ENCODE assay signal across 8 mouse cellular contexts in genomic region chr1:64738661-64739082, GRCm38 (mm10). TPM values are rescaled to one million over a fixed set of nuclear protein-coding genes. Genes with fewer than 3 reads are reported as not detected.
DNase-seq lines count a peak whose midpoint lies in the region; ATAC-seq and TF ChIP-seq lines count a peak whose summit lies in the region.

No protein-coding gene starts in this region.

- no peak for TF ChIP-seq POLR2A in cerebellum, adult 2 months (IDR thresholded peaks at IDR 0.05; ENCODE audit: borderline replicate concordance, insufficient read depth, low read length)
- peak; percentile 5; the same call in 1 of the 2 replicates for TF ChIP-seq POLR2A in lung, adult 2 months (IDR thresholded peaks at IDR 0.05; ENCODE audit: borderline replicate concordance, extremely low read depth, low read depth, low read length)

- H3K27me3 ChIP-seq in cerebellum, adult 2 months (ENCODE audit: control insufficient read depth, insufficient read depth, low read length) = peaks cover 2% of the 10 kb centered on the region; the same call in 1 of the 2 replicates
- peaks cover 43% of the 10 kb centered on the region for H3K27me3 ChIP-seq in forebrain, embryonic 16.5 days (replicated peaks; ENCODE audit: control insufficient read depth, insufficient read depth, low read length)
- no peaks in the 10 kb centered on the region for H3K27me3 ChIP-seq in intestine, postnatal 0 days (replicated peaks; ENCODE audit: control insufficient read depth, insufficient read depth, low read length)

- no peak overlapping the region for H3K9ac ChIP-seq in forebrain, embryonic 16.5 days (replicated peaks; ENCODE audit: low read depth, low read length)
- peak overlapping the region; percentile 45; the same call in 1 of the 2 replicates for H3K9ac ChIP-seq in intestine, postnatal 0 days (ENCODE audit: low read depth, low read length)

- peak overlapping the region; percentile 98 for H3K4me2 ChIP-seq in forebrain, embryonic 16.5 days (ENCODE audit: low read length)
- peak overlapping the region; percentile 94 for H3K4me2 ChIP-seq in intestine, postnatal 0 days (replicated peaks; ENCODE audit: low read depth)

- DNase-seq in cerebellum, adult 2 months = peak; percentile 9 to 11
- DNase-seq in cerebellum, postnatal 36 days = no peak
- peak; percentile 81 for DNase-seq in adrenal gland, postnatal 14 days
- peak; percentile 71 for DNase-seq in lung, adult 2 months
- DNase-seq in retina, postnatal 1 day = peak; percentile 89
- no peak for DNase-seq in right cerebral cortex, adult 18-20 months

- no peaks in the 10 kb centered on the region for H3K9me3 ChIP-seq in forebrain, embryonic 16.5 days (ENCODE audit: control insufficient read depth, low read length)
- H3K9me3 ChIP-seq in intestine, postnatal 0 days (ENCODE audit: control insufficient read depth) = no peaks in the 10 kb centered on the region

- no peaks in the 10 kb centered on the region for H3K36me3 ChIP-seq in forebrain, embryonic 16.5 days (ENCODE audit: control insufficient read depth, insufficient read depth)
- H3K36me3 ChIP-seq in intestine, postnatal 0 days (ENCODE audit: control insufficient read depth, insufficient read depth) = peaks cover 11% of the 10 kb centered on the region; the same call in 1 of the 2 replicates

- H3K4me1 ChIP-seq in cerebellum, adult 2 months (ENCODE audit: control insufficient read depth, insufficient read depth, low read length) = peaks cover 10% of the 10 kb centered on the region
- H3K4me1 ChIP-seq in forebrain, embryonic 16.5 days (replicated peaks; ENCODE audit: control insufficient read depth, insufficient read depth, low read length) = peaks cover 45% of the 10 kb centered on the region
- no peaks in the 10 kb centered on the region; the same call in 1 of the 2 replicates for H3K4me1 ChIP-seq in intestine, postnatal 0 days (replicated peaks; ENCODE audit: control insufficient read depth, insufficient read depth, low read length)
- peaks cover 15% of the 10 kb centered on the region for H3K4me1 ChIP-seq in lung, adult 2 months (ENCODE audit: control insufficient read depth, insufficient read depth, low read length)

- ATAC-seq in forebrain, embryonic 16.5 days = no peak
- ATAC-seq in intestine, postnatal 0 days = no peak

- H3K4me3 ChIP-seq in cerebellum, adult 2 months (replicated peaks; ENCODE audit: insufficient read depth, low read depth, low read length) = no peak overlapping the region
- peak overlapping the region; percentile 11; the same call in 1 of the 2 replicates for H3K4me3 ChIP-seq in forebrain, embryonic 16.5 days (replicated peaks; ENCODE audit: low read length)
- H3K4me3 ChIP-seq in intestine, postnatal 0 days (ENCODE audit: low read depth, low read length) = peak overlapping the region; percentile 81
- peak overlapping the region; percentile 42 for H3K4me3 ChIP-seq in lung, adult 2 months (replicated peaks; ENCODE audit: extremely low read depth, low read depth, low read length)

- no peak for TF ChIP-seq CTCF in cerebellum, adult 2 months (IDR thresholded peaks at IDR 0.05; ENCODE audit: borderline replicate concordance, insufficient read depth, low read depth, low read length)
- TF ChIP-seq CTCF in intestine, postnatal 0 days (IDR thresholded peaks at IDR 0.05; ENCODE audit: low read depth) = peak; percentile 33
- no peak for TF ChIP-seq CTCF in lung, adult 2 months (IDR thresholded peaks at IDR 0.05; ENCODE audit: insufficient read depth, low read length)

- 2% methylated on average over 14 of the region's 14 CpGs for WGBS in cerebellum, adult 2 months
- 0% methylated on average over 14 of the region's 14 CpGs for WGBS in forebrain, embryonic 16.5 days
- 0% methylated on average over 14 of the region's 14 CpGs for WGBS in intestine, postnatal 0 days
- under 1% methylated on average over 14 of the region's 14 CpGs for WGBS in lung, adult 2 months

- no peak overlapping the region for H3K27ac ChIP-seq in cerebellum, adult 2 months (ENCODE audit: insufficient read depth, low read length)
- H3K27ac ChIP-seq in forebrain, embryonic 16.5 days (ENCODE audit: low read length) = no peak overlapping the region
- peak overlapping the region; percentile 89 for H3K27ac ChIP-seq in intestine, postnatal 0 days (ENCODE audit: low read depth, low read length)

RNA-seq across cellular contexts. Expression of gene Fzd5, which starts 1.1 kb away (rescaled TPM):
- 0.98 and 1.0 TPM in 2 replicates for polyA plus RNA-seq in cerebellum, adult 2 months (2012; rRNA removed)
- total RNA-seq in adrenal gland, postnatal 14 days (2021) = 12.8 and 14.4 TPM in 2 replicates
- 0.48 and 0.61 TPM in 2 replicates for polyA plus RNA-seq in forebrain, embryonic 16.5 days (2015; fragmentation: Nextera tagmentation; extraction: Ambion mirVana)
- polyA plus RNA-seq in intestine, postnatal 0 days (2015; fragmentation: Nextera tagmentation; extraction: Ambion mirVana) = 4.7 and 5.6 TPM in 2 replicates
- polyA plus RNA-seq in lung, adult 2 months (2012; rRNA removed) = 28.2 and 30.9 TPM in 2 replicates

RNA-seq across cellular contexts. Expression of gene Ccnyl1, which starts 48.4 kb away (rescaled TPM):
- polyA plus RNA-seq in cerebellum, adult 2 months (2012; rRNA removed) = 17.4 and 19.1 TPM in 2 replicates
- 22.7 and 24.0 TPM in 2 replicates for total RNA-seq in adrenal gland, postnatal 14 days (2021)
- 3.9 and 4.4 TPM in 2 replicates for polyA plus RNA-seq in forebrain, embryonic 16.5 days (2015; fragmentation: Nextera tagmentation; extraction: Ambion mirVana)
- polyA plus RNA-seq in intestine, postnatal 0 days (2015; fragmentation: Nextera tagmentation; extraction: Ambion mirVana) = 5.1 and 5.5 TPM in 2 replicates
- polyA plus RNA-seq in lung, adult 2 months (2012; rRNA removed) = 26.8 and 31.6 TPM in 2 replicates

Comparison
In these comparisons a context has a peak if more than half of its experiments do, and no peak if none do; other contexts are left out.
1. DNase-seq: peak in cerebellum, adult 2 months (2 of 2), adrenal gland, postnatal 14 days (single experiment), lung, adult 2 months (single experiment) and retina, postnatal 1 day (single experiment); none in cerebellum, postnatal 36 days (0 of 2) and right cerebral cortex, adult 18-20 months (single experiment).